Mouse (Mus musculus): Measurements from ENCODE around the gene Ska2. TPM values are rescaled to one million over a fixed set of nuclear protein-coding genes. Genes with fewer than 3 reads are reported as not detected.

Gene Ska2
- polyA plus RNA-seq (2012; rRNA removed): 48.1 and 65.3 TPM in 2 replicates

DNA sequence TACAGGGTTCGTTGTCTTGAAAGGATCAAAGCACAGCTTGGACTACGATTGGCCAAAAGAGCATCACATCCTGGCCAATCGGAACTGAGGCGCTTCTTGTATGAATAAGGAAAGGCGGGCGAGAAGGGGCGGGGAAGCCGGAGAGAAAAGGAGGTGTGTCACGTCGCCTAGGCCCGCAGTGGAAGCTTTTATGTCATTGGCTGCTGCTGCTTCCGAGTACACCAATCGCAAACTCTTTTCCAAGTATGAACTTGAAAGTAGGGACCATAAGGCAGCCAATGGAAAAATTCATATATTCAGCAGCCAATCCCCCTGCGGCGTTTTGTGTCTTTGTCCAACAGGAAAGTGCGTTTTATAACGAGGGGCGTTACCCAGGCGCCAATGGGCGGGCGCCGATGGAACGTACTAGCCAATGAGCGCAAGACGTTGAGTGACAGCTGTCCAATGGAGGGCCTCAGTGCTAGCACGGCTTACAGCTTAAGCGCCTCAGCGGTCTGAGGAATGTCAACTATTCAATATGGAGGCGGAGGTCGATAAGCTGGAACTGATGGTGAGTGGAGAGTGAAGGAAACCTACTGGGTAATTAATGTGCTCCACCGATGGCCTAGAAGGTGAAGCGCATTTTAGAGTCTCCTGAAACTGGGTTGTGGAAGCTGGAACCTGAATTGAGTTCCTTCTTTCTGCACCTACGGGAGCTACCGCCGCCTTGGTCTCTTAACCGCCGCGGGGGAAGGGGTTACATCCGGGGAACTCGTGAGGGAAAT lies at the start of gene Ska2:
Gene Ska2, plus strand, starts transcription at position 480 of the 764 bp plus-strand sequence.
- TF ChIP-seq POLR2A (IDR thresholded peaks at IDR 0.05; ENCODE audit: borderline replicate concordance, extremely low read depth, insufficient read depth, insufficient read length, poor library complexity, severe bottlenecking) (no peak; the same call in 1 of the 2 replicates), CTCF (IDR thresholded peaks at IDR 0.05; ENCODE audit: borderline replicate concordance, extremely low read depth, insufficient read depth, insufficient read length) (no peak)
- peak; percentile 100 for DNase-seq (ENCODE audit: low read depth)

GRCm38 (mm10) chr11:87060410-87060809 lies 48.6 kb upstream of the Ska2 start:
- DNase-seq (ENCODE audit: low read depth): no peak
- TF ChIP-seq POLR2A (IDR thresholded peaks at IDR 0.05; ENCODE audit: borderline replicate concordance, extremely low read depth, insufficient read depth, insufficient read length, poor library complexity, severe bottlenecking) (no peak), CTCF (IDR thresholded peaks at IDR 0.05; ENCODE audit: borderline replicate concordance, extremely low read depth, insufficient read depth, insufficient read length) (no peak)

GRCm38 (mm10) chr11:87062087-87062486 lies 46.9 kb upstream of the Ska2 start:
- TF ChIP-seq POLR2A (IDR thresholded peaks at IDR 0.05; ENCODE audit: borderline replicate concordance, extremely low read depth, insufficient read depth, insufficient read length, poor library complexity, severe bottlenecking) (no peak), CTCF (IDR thresholded peaks at IDR 0.05; ENCODE audit: borderline replicate concordance, extremely low read depth, insufficient read depth, insufficient read length) (no peak)
- no peak for DNase-seq (ENCODE audit: low read depth)

- TF ChIP-seq POLR2A (IDR thresholded peaks at IDR 0.05; ENCODE audit: borderline replicate concordance, extremely low read depth, insufficient read depth, insufficient read length, poor library complexity, severe bottlenecking) (no peak), CTCF (IDR thresholded peaks at IDR 0.05; ENCODE audit: borderline replicate concordance, extremely low read depth, insufficient read depth, insufficient read length) (peak; percentile 59; the same call in 1 of the 2 replicates)
- peak; percentile 89 for DNase-seq (ENCODE audit: low read depth)
Observed at GRCm38 (mm10) chr11:87073343-87073865, 35.6 kb upstream of the Ska2 start.

DNA sequence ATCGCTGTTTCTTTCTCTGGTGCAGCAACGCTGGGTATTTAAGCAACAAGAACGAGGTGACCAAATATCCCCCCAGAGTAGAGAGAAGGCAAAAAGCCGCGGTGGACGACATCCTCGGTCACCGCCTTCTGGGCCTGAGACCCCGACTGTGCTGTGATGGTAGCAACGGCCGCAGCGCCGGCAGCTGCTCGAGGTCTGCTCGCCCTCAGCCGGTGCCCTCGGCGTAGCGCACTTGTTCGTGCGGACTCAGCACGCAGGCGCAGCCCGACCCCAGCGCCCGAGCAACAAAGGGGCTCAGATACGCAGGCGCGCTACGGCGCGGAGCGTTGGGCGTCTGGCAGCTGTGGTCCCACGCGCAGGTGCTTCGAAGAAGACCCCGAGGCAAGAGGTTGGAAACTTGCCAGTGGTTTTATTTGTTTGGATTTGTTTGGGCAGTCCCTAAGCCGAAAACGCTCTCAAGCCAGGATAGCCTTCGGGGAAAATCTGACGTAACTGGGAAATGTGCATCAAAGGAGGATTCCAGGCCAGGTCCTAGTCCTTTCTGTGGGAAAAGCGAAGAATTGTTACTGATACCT lies 35.1 kb upstream of the Ska2 start, which contains the start of gene Gdpd1:
Gene Gdpd1, minus strand, starts transcription at position 197 of the 575 bp plus-strand sequence.
- TF ChIP-seq POLR2A (IDR thresholded peaks at IDR 0.05; ENCODE audit: borderline replicate concordance, extremely low read depth, insufficient read depth, insufficient read length, poor library complexity, severe bottlenecking): peak; percentile 97
- no peak; the same call in 1 of the 2 replicates for TF ChIP-seq CTCF (IDR thresholded peaks at IDR 0.05; ENCODE audit: borderline replicate concordance, extremely low read depth, insufficient read depth, insufficient read length)
- DNase-seq (ENCODE audit: low read depth): peak; percentile 98

DNA sequence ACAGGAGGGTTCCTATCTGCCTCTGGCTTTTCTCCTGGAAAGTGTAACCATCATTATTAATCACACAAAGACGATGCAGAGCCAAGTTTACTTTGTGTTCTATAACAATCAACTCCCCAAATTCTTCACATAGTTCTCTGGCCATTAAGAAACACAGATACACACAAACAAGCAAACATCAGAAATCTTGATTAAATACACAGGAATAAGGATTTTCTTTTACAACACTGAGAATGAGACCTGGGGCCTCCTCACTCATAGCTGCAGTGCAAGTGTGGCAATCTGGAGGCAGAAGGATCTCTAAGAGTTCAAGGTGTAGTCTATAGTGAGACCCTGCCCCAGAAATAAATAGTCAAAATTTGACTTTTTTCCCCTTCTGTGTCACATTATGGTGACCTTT lies 25.3 kb upstream of the Ska2 start:
- TF ChIP-seq POLR2A (IDR thresholded peaks at IDR 0.05; ENCODE audit: borderline replicate concordance, extremely low read depth, insufficient read depth, insufficient read length, poor library complexity, severe bottlenecking) (no peak), CTCF (IDR thresholded peaks at IDR 0.05; ENCODE audit: borderline replicate concordance, extremely low read depth, insufficient read depth, insufficient read length) (no peak)
- no peak for DNase-seq (ENCODE audit: low read depth)

- TF ChIP-seq CTCF (IDR thresholded peaks at IDR 0.05; ENCODE audit: borderline replicate concordance, extremely low read depth, insufficient read depth, insufficient read length) (no peak), POLR2A (IDR thresholded peaks at IDR 0.05; ENCODE audit: borderline replicate concordance, extremely low read depth, insufficient read depth, insufficient read length, poor library complexity, severe bottlenecking) (no peak)
- DNase-seq (ENCODE audit: low read depth): no peak
Observed at GRCm38 (mm10) chr11:87085461-87085860, 23.6 kb upstream of the Ska2 start.

- TF ChIP-seq CTCF (IDR thresholded peaks at IDR 0.05; ENCODE audit: borderline replicate concordance, extremely low read depth, insufficient read depth, insufficient read length) (no peak), POLR2A (IDR thresholded peaks at IDR 0.05; ENCODE audit: borderline replicate concordance, extremely low read depth, insufficient read depth, insufficient read length, poor library complexity, severe bottlenecking) (peak; percentile 70; the same call in 1 of the 2 replicates)
- DNase-seq (ENCODE audit: low read depth): peak; percentile 97
Observed at GRCm38 (mm10) chr11:87086290-87086984, 22.6 kb upstream of the Ska2 start, which contains the start of gene Smg8. TSS of gene Smg8 (minus strand) at chr11:87086774.

- TF ChIP-seq POLR2A (IDR thresholded peaks at IDR 0.05; ENCODE audit: borderline replicate concordance, extremely low read depth, insufficient read depth, insufficient read length, poor library complexity, severe bottlenecking) (no peak), CTCF (IDR thresholded peaks at IDR 0.05; ENCODE audit: borderline replicate concordance, extremely low read depth, insufficient read depth, insufficient read length) (no peak)
- DNase-seq (ENCODE audit: low read depth): no peak
Observed at GRCm38 (mm10) chr11:87087142-87087541, 21.9 kb upstream of the Ska2 start.

- TF ChIP-seq CTCF (IDR thresholded peaks at IDR 0.05; ENCODE audit: borderline replicate concordance, extremely low read depth, insufficient read depth, insufficient read length) (no peak), POLR2A (IDR thresholded peaks at IDR 0.05; ENCODE audit: borderline replicate concordance, extremely low read depth, insufficient read depth, insufficient read length, poor library complexity, severe bottlenecking) (no peak)
- no peak for DNase-seq (ENCODE audit: low read depth)
Observed at GRCm38 (mm10) chr11:87108409-87108754, 652 bp upstream of the Ska2 start, which contains the start of gene Prr11. TSS of gene Prr11 (minus strand) at chr11:87108708.
